Mouse (Mus musculus) gastrocnemius, postnatal 14 days (tissue): ENCODE measurements around the gene Muc1. TPM values are rescaled to one million over a fixed set of nuclear protein-coding genes. Genes with fewer than 3 reads are reported as not detected.
A peak's percentile ranks its signal among the peaks of the same experiment; 100 is the strongest.
"Not testable (repeated sequence)": the region's sequence is repeated elsewhere in the genome, so short reads cannot be mapped to it uniquely, and the experiment has no call there.

Experiments
- DNase-seq: peaks from one replicate; pipeline ENCODE4 v3.0.0; 2021; ENCODE audit warnings: mixed read lengths
- intact Hi-C: fragments of 180-260 bp; cut with DNase I; formaldehyde crosslinking; loops from one replicate; pipeline ENCODE4 v1.15.1; 2025; ENCODE audit warnings: low total_unique reads
- total RNA-seq, 2 experiments: library from RNA; stranded (reverse); gene quantifications; 2 replicates each; pipeline ENCODE4 v1.2.3; 2021

The Muc1 gene
- total RNA-seq, 2 experiments from 2014 or later: 0.21 to 0.22 TPM

DNA sequence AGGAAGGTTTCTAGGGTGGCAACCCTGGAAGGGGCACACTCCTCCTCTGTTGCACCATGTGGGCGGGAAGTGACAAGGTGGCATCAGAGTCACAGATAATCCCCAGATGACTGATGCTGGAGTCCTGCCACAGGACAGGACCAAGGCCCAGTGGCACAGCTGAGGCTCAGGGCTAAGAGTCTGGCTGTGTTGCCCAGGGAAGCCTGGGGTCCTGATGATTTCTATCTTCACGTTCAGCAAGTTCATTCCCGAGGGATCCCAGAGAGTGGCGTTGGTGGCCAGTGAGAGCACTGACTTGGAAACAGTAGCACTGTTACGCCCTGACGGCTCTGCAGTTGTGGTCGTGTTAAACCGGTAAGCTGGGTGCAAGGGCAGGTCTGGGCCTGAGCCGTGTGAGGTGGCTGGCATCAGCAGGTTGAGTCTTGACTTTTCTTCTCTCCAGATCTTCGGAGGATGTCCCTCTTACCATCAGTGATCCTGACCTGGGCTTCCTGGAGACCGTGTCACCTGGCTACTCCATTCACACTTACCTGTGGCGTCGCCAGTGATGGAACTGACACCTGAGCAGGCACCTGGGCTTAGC lies 20.7 kb upstream of the Muc1 start:
- no peak for DNase-seq
- intact Hi-C loops: no loop called here

DNA sequence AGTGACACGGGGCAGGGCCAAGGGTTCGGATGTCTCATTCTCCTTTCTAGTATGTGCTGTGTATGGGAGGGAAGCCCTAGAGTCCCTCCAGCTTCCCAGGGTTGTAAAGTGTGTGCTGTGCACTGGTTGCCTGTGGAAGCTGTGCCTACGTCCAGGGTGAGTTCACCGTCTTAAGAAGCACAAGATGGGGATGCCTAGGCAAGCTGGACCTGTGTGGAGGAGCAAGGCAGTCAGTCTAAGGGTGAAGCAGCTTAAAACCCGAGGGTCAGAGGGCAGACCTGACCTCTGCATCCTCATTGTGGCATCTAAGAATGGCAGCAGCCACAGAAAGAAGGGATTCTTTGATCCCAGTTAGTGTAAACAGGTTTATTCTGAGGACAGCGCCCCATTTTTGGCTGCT lies 20.1 kb upstream of the Muc1 start:
- intact Hi-C loops: no loop called here

DNA sequence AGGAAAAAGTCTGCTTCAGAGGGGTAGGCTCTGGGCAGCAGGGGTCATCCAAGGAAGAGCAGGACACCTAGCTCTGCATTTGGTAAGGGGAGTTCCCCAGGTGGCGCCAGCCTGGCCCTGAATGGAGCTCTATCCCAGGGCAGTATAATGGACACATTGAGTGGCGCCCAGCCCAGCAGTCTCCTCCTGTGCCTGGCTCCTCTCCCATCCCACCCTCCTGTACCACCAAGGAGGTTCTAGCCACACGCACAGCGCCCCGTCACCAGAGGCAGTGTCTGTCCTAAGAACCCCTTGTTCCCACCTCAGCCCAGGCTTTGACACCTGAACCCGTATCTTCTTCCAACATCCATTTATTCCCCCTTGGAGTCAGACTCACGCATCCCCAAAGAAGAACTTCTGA lies 19.1 kb upstream of the Muc1 start:
- intact Hi-C loops: no loop called here

More for the DNA sequence above, 20.1 kb upstream of the Muc1 start:
- DNase-seq: no peak

DNA sequence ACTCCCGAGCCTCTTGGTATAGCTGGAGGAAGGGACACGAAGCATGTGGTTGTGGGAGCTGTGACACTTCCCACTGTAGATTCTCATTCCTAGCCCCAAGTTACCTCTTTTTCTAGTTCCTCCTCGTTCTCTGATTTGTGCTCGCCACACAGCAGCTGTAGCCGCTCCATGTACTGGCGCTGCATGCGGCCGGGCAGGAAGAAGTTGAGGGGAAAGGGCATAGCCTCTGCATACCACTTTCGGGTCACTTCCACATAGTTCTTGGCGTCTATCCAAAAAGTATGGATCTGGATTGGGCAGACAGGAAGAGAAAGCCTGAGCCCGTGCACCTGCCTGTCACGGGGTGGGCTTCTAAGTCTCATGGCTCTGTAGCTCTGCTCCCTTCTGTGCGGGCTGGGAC lies 18.7 kb upstream of the Muc1 start:
- DNase-seq: no peak
- intact Hi-C loops: no loop called here

More for the DNA sequence above, 19.1 kb upstream of the Muc1 start:
- DNase-seq: no peak

DNA sequence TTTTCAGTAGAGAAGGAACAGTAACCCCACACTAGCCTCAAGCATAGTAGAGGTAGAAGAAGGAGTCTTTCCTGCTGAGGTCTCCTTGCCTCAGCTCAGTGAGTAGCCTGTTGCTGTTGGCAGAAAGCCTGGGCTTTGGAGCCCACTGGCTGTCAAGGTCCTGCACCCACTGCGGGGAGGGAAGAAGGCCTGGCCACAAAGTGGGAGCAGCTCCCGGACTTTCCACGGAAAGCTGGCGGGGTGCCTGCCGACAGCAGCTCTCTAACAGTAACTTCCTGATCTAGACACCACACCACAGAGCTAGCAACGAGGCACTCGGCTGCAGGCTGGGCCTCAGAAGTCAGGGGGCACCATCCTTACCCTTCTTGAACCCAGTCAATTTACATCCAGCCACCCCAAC lies 18.1 kb upstream of the Muc1 start:
- DNase-seq: no peak
- intact Hi-C loops: no loop called here

DNA sequence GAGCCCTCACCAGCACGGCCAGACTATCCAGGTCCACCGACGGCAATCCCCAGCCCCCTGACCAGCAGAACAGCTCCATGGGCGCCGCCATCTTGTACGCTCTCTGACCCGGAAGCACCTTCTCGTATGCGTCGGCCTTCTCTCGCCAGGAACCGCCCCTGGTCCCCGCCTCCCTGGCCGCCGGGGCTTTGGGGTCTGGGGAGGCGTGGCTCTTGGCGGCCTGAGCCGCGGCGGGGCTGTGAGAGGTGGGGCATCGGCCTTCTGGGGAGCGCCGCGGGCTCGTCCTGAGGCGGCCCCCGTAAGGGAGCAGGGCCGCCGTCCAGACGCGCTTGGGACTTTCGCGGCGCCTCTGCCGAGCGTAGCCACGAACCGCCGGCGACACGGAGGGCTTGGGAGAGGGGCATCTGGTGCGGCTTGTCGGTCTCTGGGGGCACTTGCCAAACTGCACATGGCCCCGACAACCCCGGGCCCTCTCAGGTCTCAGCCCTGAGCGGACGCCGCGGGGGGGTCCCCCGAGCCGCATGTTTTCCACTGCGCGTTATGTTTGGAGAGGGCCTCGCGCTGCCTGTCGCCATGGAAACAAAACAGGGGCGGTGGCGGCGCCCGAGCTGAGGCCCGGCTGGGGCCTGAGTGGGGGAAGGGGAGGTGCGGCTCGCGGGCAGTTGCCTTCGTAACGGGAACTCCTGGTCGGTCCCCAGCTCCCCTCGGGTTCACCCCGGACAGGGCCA lies 14.9 kb upstream of the Muc1 start:
- intact Hi-C loops: no loop called here
- DNase-seq: peak; percentile 95

DNA sequence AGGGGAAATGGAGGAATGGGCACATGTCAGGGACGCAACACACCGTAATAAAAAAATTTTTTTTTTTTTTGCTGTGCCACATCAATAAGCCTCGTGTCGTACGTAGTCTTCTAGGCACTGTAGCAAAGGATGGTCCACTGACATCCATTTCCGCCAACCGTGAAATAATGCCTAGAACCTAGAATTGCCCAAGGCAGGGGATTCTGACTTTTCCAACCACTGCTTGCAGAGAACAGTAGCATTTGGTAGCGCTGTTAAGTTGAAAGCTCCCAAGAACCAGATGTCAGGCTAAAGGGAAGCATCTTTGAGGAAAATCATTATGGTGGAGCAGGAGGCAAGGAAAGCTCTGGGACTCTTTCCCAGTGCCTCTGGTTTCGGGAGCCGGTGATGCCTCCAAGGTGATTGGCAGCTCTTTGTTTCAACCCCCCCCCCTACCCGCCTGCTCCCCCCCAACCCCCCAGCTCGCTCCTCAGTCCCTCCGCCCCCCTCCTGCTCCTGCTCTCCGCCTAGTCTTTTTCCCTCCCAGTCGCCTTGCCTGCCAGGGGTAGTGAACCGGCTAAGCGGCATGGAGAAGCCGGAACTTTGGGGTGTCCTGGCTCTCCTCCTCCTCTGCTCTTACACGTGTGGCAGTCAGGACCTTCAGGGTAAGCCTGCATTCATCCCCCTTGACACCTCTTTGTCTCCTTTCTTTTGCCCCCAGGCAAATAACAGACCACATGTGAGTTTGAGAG lies 14.0 kb upstream of the Muc1 start, which contains the start of gene Thbs3:
Thbs3 (plus strand) TSS at position 500 of the 731 bp plus-strand sequence.
- DNase-seq: peak; percentile 59
- intact Hi-C loops: no loop called here

DNA sequence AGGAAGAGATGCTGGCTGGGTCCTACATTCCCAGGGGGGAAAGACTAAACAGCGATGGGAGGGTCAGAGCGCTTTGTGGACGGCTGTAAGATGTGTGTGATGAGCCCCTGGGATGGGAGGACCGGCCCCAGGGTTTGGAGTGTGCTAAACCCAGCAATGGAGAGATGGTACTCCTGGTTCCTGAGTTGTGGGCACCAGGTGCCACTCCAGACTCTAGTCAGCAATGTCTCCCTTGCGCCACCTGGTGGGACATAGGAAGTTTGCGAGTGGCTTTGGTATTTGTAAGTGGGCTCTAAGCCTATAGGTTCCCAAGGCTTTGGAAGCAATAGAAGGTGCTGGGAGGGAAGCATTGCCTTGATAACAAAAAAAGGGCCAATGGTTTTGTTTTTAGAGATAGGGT lies 13.0 kb upstream of the Muc1 start:
- intact Hi-C loops: loop anchor here (2.0 kb wide), 1 partner anchor 127 kb away; no protein-coding TSS in a partner anchor
- peak; percentile 76 for DNase-seq

DNA sequence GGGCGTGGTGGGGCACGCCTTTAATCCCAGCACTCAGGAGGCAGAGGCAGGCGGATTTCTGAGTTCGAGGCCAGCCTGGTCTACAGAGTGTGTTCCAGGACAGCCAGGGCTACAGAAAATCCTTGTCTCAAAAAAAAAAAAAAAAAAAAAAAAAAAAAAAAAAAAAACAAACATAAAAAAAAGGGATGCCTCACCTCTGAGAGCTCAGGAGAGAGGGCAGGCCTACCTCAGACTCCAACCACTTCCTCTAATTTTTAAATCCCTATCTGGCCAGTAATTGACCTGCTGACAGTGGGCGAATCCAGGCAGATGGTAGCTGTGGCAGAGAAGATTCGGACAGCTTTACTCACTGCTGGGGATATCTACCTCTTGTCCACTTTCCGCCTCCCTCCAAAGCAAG lies 12.4 kb upstream of the Muc1 start:
- not testable (repeated sequence) for DNase-seq
- intact Hi-C loops: loop anchor here (2.0 kb wide), 1 partner anchor 128 kb away; no protein-coding TSS in a partner anchor

DNA sequence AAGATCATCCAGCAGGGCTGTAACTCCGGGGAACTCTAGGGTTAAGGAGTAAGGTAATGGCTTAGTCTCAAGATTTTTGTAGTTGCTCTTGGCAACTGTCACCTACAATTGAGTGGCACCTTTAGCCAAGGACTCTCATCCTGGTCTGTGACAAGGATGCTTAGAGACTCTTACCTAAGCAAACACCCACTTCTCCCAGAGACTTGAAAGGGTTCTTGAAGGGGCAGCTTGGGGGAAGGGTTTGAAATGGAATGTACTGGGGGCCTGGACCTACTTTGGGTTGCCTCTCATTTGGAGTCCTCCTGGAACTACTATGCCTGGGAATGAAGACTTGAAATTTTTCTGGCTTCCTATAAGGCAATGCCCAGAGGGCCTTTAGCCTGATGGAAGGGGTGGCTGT lies 10.6 kb upstream of the Muc1 start:
- intact Hi-C loops: no loop called here
- DNase-seq: no peak

DNA sequence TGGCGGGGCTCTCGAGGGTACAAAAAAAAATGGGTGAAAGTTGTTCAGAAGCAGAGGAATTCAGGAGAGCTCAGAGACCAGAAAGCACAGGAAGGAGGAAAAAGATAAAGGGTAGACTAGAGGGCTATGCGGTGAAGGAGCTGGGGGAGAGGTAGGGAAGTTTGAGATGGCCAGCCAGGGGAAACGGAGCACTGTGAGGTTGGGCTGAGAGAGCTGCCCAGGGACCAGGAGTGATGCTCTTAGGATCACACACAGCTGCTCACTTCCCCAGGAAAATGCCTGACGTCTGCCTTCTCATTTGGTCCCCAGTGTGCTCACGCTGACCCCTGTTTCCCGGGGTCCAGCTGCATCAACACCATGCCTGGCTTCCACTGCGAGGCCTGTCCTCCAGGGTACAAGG lies 9.3 kb upstream of the Muc1 start:
- DNase-seq: no peak

DNA sequence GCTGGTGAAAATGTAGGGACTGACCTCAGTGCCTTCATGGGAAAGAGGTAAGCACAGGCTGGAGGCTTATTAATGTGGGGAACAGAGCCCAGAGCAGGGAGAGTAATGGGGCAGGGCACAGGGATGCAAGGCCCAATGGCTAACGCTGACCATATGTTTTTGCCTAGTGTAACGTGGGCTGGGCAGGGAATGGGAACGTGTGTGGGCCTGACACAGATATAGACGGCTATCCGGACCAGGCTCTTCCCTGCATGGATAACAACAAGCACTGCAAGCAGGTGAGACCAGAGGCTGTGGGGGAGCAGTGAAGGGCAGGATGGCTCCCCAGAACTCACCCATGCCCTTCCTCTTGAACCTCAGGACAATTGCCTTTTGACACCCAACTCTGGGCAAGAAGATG lies 7.7 kb upstream of the Muc1 start:
- intact Hi-C loops: no loop called here
- no peak for DNase-seq

More for the DNA sequence above, 9.3 kb upstream of the Muc1 start:
- intact Hi-C loops: no loop called here

DNA sequence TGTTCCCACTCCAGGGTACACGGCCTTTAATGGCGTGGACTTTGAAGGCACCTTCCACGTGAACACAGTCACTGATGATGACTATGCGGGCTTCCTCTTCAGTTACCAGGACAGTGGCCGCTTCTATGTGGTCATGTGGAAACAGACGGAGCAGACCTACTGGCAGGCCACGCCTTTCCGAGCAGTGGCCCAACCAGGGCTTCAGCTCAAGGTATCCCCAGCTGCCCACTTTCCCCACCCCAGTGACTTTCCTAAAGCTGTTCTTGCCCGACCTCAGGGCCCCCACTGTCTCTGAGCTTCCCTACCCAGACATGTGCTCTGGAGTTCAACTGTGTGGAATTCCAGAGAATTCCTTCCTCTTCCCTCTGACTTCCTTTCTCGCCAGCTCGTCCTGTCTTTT lies 4.1 kb upstream of the Muc1 start:
- DNase-seq: no peak
- intact Hi-C loops: no loop called here

DNA sequence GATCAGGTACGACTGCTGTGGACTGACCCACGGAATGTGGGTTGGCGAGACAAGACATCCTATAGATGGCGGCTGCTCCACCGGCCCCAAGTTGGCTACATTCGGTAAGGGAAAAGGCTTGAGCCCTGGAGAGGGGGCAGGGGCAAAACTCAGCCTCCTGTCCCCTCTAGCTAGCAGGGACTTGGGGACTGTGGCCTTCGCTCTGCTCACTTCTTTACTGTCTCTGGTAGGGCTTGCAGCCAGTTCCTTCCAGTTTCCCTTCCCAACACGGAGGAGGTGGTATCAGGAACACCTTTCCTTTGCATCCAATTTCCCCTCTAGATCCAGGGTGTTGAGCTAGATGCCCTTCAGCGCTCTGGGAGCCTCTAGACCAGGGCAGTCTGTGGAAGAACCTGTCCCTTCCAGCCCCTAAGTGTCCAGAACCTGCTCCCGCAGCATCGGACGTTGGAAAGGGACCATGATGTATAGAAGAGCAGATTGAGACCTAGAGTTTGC lies 3.5 kb upstream of the Muc1 start:
- intact Hi-C loops: no loop called here
- DNase-seq: no peak

DNA sequence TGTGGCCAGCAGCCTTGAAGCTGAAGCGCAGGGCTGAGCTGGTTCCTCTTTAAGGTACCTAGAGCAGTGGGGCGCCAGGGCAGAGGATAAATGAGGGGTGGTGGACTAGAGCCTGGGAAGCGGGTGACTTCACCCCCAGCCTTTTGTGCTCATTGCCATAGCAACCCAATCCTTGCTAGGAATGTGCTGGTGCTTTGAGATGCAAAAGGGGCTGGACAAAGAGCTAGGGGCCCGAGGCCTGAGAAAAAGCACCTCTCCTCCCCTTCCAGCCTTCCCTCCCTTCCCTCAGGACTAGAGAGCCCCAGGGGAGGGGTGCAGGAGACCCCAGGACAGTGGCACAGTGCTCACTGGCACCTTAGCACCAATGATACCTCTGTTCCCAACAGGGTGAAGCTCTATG lies 2.9 kb upstream of the Muc1 start:
- no peak for DNase-seq
- intact Hi-C loops: no loop called here

DNA sequence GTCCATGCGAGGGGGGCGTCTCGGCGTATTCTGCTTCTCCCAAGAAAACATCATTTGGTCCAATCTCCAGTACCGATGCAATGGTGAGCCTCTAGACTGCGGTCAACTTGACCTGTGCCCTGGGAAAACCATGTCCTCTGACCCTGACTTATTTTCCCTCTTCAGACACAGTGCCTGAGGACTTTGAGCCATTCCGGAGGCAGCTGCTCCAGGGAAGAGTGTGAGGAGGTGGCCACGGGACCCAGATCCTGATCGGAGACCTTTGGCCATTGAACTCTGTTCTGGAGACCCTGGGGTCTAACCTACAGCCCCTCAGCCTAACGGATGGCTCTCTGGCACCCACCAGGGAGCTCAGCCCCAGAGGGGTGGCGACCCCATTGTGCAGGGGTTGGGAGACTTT lies 2.5 kb upstream of the Muc1 start:
- intact Hi-C loops: no loop called here
- no peak for DNase-seq

DNA sequence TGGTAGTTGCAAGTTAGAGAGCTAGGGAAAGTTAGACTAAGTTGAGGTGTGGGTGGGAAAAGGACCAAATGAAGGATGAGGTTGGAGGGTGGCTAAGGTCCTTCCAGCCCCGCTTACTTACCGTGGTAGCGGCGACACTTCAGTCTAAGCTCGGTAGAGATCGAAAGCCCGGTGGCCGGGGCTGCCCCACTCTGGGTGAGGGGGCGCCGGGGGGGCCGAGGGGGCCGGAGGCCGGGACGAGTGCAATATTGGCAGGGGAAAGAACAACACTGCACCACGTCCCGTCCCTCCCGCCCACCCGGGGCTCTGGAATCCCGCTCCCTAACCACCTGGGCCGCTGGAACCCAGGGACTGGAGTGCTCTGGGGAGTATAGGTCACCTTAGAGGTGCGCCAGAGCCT lies 2.0 kb upstream of the Muc1 start, which contains the start of gene Mtx1:
Mtx1 (minus strand) TSS at position 189 of the 400 bp plus-strand sequence.
- intact Hi-C loops: no loop called here
- DNase-seq: no peak

DNA sequence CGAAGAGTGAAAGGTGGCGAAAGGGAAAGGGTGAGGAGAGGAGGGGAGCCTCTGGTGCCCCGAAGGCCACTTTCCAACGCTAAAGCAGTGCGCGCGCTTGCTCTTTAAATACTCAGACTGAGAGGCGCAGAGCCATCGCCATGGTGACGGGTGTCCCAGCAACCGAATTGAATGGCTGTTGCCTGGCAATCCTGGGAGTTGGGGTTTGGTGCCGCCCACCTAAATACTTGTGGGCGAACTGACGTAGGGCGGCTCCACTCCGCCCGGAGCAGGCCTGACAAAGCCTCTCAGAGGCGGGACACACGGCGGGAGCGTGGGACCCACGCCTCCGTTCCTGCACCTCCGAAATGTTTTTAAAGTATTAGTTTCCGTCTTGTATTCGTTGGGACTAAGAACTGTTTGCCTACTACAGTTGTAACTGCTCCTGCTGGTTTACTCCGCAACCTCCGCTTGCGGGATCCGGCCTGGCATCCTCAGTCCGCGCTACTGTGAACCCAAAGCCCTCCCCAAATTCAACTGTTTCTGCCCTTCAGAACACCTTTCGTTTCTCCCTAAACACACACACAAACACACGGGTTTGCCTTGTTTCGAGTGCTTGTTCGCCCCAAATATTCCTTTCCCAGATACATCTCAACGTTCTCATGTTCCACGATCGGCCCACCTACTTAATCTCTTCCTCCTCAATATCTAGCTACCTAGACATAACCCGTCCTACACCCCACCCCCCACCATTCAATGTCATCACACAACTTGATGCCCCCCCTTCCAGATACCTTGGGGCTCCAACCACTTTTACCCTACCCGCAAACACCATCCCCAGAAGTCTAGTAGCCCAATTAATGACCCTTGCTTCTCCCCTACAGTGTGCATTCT lies 1.3 kb upstream of the Muc1 start:
- intact Hi-C loops: no loop called here
- DNase-seq: peak; percentile 69

DNA sequence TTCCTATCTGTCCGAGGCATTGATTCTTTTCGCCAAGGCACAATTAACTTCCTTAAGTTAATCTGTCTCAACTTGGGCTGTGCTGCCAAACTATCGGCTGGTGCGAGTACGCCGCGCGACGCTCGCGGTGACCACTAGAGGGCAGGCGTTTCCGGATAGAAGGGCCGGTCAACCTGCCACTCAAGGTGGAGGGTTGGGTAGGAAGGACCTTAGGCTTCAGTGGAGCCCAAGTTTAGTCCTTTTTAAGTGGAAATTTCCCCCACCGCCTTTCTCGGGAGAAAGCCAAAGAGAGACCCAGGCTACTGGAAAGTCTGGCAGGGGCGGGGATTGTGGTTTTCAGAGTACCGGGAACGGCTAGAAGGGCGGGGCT lies 692 bp upstream of the Muc1 start:
- DNase-seq: peak; percentile 78
- intact Hi-C loops: no loop called here

DNA sequence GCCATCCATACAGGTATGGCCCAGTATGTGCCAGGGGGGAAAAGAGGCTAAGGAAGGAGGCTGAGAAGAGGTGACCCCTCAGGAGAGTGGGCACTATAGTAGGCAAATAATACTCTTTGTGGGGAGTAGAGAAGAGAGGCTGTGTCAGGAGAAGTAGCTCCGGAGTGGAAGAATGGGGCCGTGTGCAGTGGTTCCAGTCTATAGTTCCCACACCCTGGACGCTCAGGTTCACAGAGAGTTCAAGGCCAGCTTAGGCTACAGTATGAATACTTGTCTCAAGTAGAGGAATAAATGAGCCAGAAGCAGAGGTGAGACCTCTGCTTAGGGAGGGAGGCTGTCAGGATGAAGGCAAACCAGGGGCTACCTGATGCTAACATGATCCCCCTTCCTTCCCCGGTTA lies 419 bp downstream of the Muc1 start:
- no peak for DNase-seq
- intact Hi-C loops: no loop called here
